In genomic region chr17:13683027-13683410, GRCm38 (mm10) we compare ENCODE assay signal across 8 mouse cellular contexts.
DNase-seq lines count a peak whose midpoint lies in the region; ATAC-seq and TF ChIP-seq lines count a peak whose summit lies in the region.

No protein-coding gene starts in this region.

- no peaks in the 10 kb centered on the region for H3K27me3 ChIP-seq in heart, embryonic 10.5 days (ENCODE audit: insufficient read depth, poor library complexity, severe bottlenecking)
- H3K27me3 ChIP-seq in forebrain, postnatal 0 days (ENCODE audit: insufficient read depth, low read length) = no peaks in the 10 kb centered on the region
- H3K27me3 ChIP-seq in liver, postnatal 0 days (ENCODE audit: insufficient read depth, low read length) = no peaks in the 10 kb centered on the region

- ATAC-seq in CD4-positive, CD25-positive, alpha-beta regulatory T cell, adult 4 months = peak; percentile 15
- ATAC-seq in forebrain, postnatal 0 days = no peak
- peak; percentile 4; the same call in 1 of the 2 replicates for ATAC-seq in liver, postnatal 0 days

- WGBS in heart, embryonic 10.5 days = 24% methylated on average over 4 of the region's 4 CpGs
- 19% methylated on average over 4 of the region's 4 CpGs for WGBS in forebrain, postnatal 0 days
- WGBS in liver, postnatal 0 days (ENCODE audit: insufficient replicate concordance) = 20% methylated on average over 4 of the region's 4 CpGs

- peaks cover 59% of the 10 kb centered on the region for H3K4me1 ChIP-seq in heart, embryonic 10.5 days
- peaks cover 12% of the 10 kb centered on the region for H3K4me1 ChIP-seq in forebrain, postnatal 0 days (ENCODE audit: insufficient read depth)
- H3K4me1 ChIP-seq in liver, postnatal 0 days (ENCODE audit: insufficient read depth) = peaks cover 23% of the 10 kb centered on the region

- no peak overlapping the region for H3K9ac ChIP-seq in forebrain, postnatal 0 days
- peak overlapping the region; percentile 48; the same call in 1 of the 2 replicates for H3K9ac ChIP-seq in liver, postnatal 0 days (replicated peaks)

- peak overlapping the region; percentile 88 for H3K27ac ChIP-seq in heart, embryonic 10.5 days
- H3K27ac ChIP-seq in forebrain, postnatal 0 days (ENCODE audit: low read depth, low read length) = peak overlapping the region; percentile 62
- peak overlapping the region; percentile 83 for H3K27ac ChIP-seq in liver, postnatal 0 days (ENCODE audit: low read depth)

- peak overlapping the region; percentile 55 for H3K4me3 ChIP-seq in heart, embryonic 10.5 days
- peak overlapping the region; percentile 9; the same call in 1 of the 2 replicates for H3K4me3 ChIP-seq in forebrain, postnatal 0 days (ENCODE audit: low read depth, low read length)
- peak overlapping the region; percentile 26; the same call in 1 of the 2 replicates for H3K4me3 ChIP-seq in liver, postnatal 0 days (ENCODE audit: low read depth, low read length)

- DNase-seq in heart, embryonic 10.5 days (ENCODE audit: low spot score) = no peak
- no peak for DNase-seq in heart, adult 18-20 months
- DNase-seq in forebrain, postnatal 0 days = no peak
- no peak for DNase-seq in liver, postnatal 0 days
- no peak for DNase-seq in frontal cortex, adult 2 months (ENCODE audit: extremely low spot score in 1 of 2, low spot score in 1 of 2)
- DNase-seq in right cerebral cortex, postnatal 36 days (ENCODE audit: low spot score in 2 of 2) = no peak
- no peak for DNase-seq in cerebellum, adult 9-11 months

- H3K4me2 ChIP-seq in forebrain, postnatal 0 days (ENCODE audit: low read depth) = peak overlapping the region; percentile 21
- H3K4me2 ChIP-seq in liver, postnatal 0 days (ENCODE audit: low read depth, low read length) = peak overlapping the region; percentile 60

- no peak for TF ChIP-seq CTCF in forebrain, postnatal 0 days (IDR thresholded peaks at IDR 0.05; ENCODE audit: low read depth)
- no peak for TF ChIP-seq CTCF in liver, postnatal 0 days (IDR thresholded peaks at IDR 0.05; ENCODE audit: low read depth)

- TF ChIP-seq EP300 in liver, postnatal 0 days (IDR thresholded peaks at IDR 0.05; ENCODE audit: low read depth) = no peak

- H3K36me3 ChIP-seq in heart, embryonic 10.5 days = peaks cover 4% of the 10 kb centered on the region; the same call in 1 of the 2 replicates
- H3K36me3 ChIP-seq in forebrain, postnatal 0 days (ENCODE audit: insufficient read depth) = no peaks in the 10 kb centered on the region
- no peaks in the 10 kb centered on the region for H3K36me3 ChIP-seq in liver, postnatal 0 days (replicated peaks; ENCODE audit: insufficient read depth, low read length)

- H3K9me3 ChIP-seq in heart, embryonic 10.5 days = 0 out of 2 replicates have a peak, but pooled peaks cover 3% of the 10 kb centered on the region
- no peaks in the 10 kb centered on the region for H3K9me3 ChIP-seq in forebrain, postnatal 0 days (ENCODE audit: low read length)
- H3K9me3 ChIP-seq in liver, postnatal 0 days (ENCODE audit: low read length) = no peaks in the 10 kb centered on the region
